Mouse (Mus musculus): ENCODE results near the gene Micall2. TPM values are rescaled to one million over a fixed set of nuclear protein-coding genes. Genes with fewer than 3 reads are reported as not detected.

The Micall2 gene
- total RNA-seq, 2 experiments from 2014 or later: 4.7 to 5.6 TPM

GRCm38 (mm10) chr5:139675707-139675967, 60.5 kb downstream of the Micall2 start:
- no peak for DNase-seq

- DNase-seq: no peak
Measured at GRCm38 (mm10) chr5:139674940-139675706, 61.0 kb downstream of the Micall2 start.

GRCm38 (mm10) chr5:139669380-139669779, 66.8 kb downstream of the Micall2 start:
- DNase-seq: peak; percentile 52

GRCm38 (mm10) chr5:139668494-139668893, 67.6 kb downstream of the Micall2 start:
- DNase-seq: peak; percentile 85

GRCm38 (mm10) chr5:139666496-139666895, 69.6 kb downstream of the Micall2 start:
- no peak for DNase-seq

GRCm38 (mm10) chr5:139665375-139665774, 70.8 kb downstream of the Micall2 start:
- DNase-seq: no peak

- DNase-seq: no peak
Measured at GRCm38 (mm10) chr5:139661713-139662112, 74.4 kb downstream of the Micall2 start.

- DNase-seq: no peak
Measured at GRCm38 (mm10) chr5:139659307-139659706, 76.8 kb downstream of the Micall2 start.

GRCm38 (mm10) chr5:139658865-139659264, 77.3 kb downstream of the Micall2 start:
- DNase-seq: no peak

GRCm38 (mm10) chr5:139657959-139658602, 78.1 kb downstream of the Micall2 start:
- DNase-seq: no peak

Small RNA genes lying within 50 kb of the gene (microRNA-seq; reads per million reads assigned to microRNA genes)
- gene Mir7037: 0.20 to 1.0 reads per million in 2 experiments

Other genes starting within 250 kb of the Micall2 start
- gene Uncx, start 192.8 kb downstream of the Micall2 start, total RNA-seq (2021): not detected
- gene Ints1, start 39.3 kb upstream of the Micall2 start, total RNA-seq (2021): 10 to 100 TPM; 50.6 to 54.8 TPM
- gene Mafk, start 55.2 kb upstream of the Micall2 start, total RNA-seq (2021): 10 to 100 TPM; 28.1 to 29.1 TPM
- gene Tmem184a, start 83.6 kb upstream of the Micall2 start, total RNA-seq (2021): under 1 TPM; 0.07 to 0.14 TPM
- gene Gm26938, start 90.1 kb upstream of the Micall2 start, total RNA-seq (2021): not detected
- 10 to 100 TPM; 12.2 to 15.2 TPM for gene Psmg3, start 90.5 kb upstream of the Micall2 start, total RNA-seq (2021)
- gene Elfn1, start 171.6 kb upstream of the Micall2 start, total RNA-seq (2021): under 1 TPM; 0.65 to 0.81 TPM

All from heart, postnatal 4 days (tissue).